Mouse (Mus musculus) MEL (cell line): Measurements from ENCODE around the gene Rccd1.

Experiments used
- BHLHE40 ChIP-seq: IDR thresholded peaks from 2 replicates; pipeline ENCODE4 v1.6.1; 2012; ENCODE audit warnings: low read depth, mild to moderate bottlenecking, inconsistent platforms, low read length, improper control_type of control experiment, borderline replicate concordance
- CHD1 ChIP-seq: IDR thresholded peaks from 2 replicates; pipeline ENCODE4 v1.6.1; 2012; ENCODE audit warnings: low read depth, mild to moderate bottlenecking, inconsistent platforms, low read length, improper control_type of control experiment
- GABPA ChIP-seq: IDR thresholded peaks from 2 replicates; pipeline ENCODE4 v1.6.1; 2012; ENCODE audit warnings: low read depth, mild to moderate bottlenecking, inconsistent platforms, low read length, improper control_type of control experiment, moderate library complexity
- MAZ ChIP-seq: IDR thresholded peaks from 2 replicates; pipeline ENCODE4 v1.6.1; 2012; ENCODE audit warnings: low read depth, mild to moderate bottlenecking, inconsistent platforms, low read length, improper control_type of control experiment

DNA sequence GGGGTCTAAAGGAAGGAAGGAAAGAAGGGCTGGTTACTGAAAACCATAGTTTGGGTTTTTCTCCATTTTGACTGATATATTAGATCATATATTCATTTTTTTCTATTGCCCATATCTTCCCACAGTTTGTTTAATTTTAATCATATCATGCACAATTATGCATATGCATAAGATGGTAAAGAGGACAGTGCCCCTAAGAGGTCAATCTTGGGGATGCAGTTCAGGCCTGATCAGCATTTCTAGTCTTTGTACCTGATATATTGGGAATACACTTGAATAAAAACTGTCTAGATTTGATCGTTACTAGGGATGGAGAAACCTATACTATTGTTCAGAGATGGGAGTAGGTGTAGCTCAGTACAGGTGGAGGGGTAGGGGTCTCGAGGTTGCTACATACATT is 43.3 kb downstream of the Rccd1 start:
- TF ChIP-seq GABPA (no peak), BHLHE40 (no peak), CHD1 (no peak), MAZ (no peak)
